ENCODE assay signal across 8 mouse cellular contexts in genomic region chr2:127683687-127684331, GRCm38 (mm10). TPM values are rescaled to one million over a fixed set of nuclear protein-coding genes. Genes with fewer than 3 reads are reported as not detected.
DNase-seq lines count a peak whose midpoint lies in the region; ATAC-seq and TF ChIP-seq lines count a peak whose summit lies in the region.

No protein-coding gene starts in this region.

- POLR2A ChIA-PET in Patski (lab: Charles Lee): interaction anchor here (0.6 kb wide), 1 partner anchor 147 kb away, joined by 3 read pairs; no protein-coding TSS in a partner anchor

- in situ Hi-C loops in Patski (cut with MboI; ENCODE audit: low pct_unique_long_range_greater_than_20kb): loop anchor here (5.0 to 10.0 kb wide), 2 partner anchors 77 to 179 kb away; no protein-coding TSS in a partner anchor

- peak; percentile 17 for DNase-seq in Patski (ENCODE audit: low read depth, low spot score)
- peak; percentile 56 to 67 for DNase-seq in cerebellum, adult 2 months
- DNase-seq in hindbrain, embryonic 14.5 days (ENCODE audit: low spot score): peak; percentile 75
- DNase-seq in layer of hippocampus, postnatal 14 days (ENCODE audit: low spot score in 2 of 2): peak; percentile 57 to 80
- peak; percentile 80 for DNase-seq in lung, postnatal 36 days
- peak; percentile 40 for DNase-seq in right cerebral cortex, postnatal 25 days

- H3K4me2 ChIP-seq in hindbrain, embryonic 14.5 days (replicated peaks): no peak overlapping the region

- H3K27me3 ChIP-seq in Patski: peaks cover 18% of the 10 kb centered on the region
- H3K27me3 ChIP-seq in cerebellum, adult 2 months (ENCODE audit: control insufficient read depth, insufficient read depth, low read length): no peaks in the 10 kb centered on the region
- H3K27me3 ChIP-seq in hindbrain, embryonic 14.5 days (ENCODE audit: control insufficient read depth, insufficient read depth, low read length): no peaks in the 10 kb centered on the region

- CTCF ChIA-PET in Patski (lab: Charles Lee): interaction anchor here (0.6 to 1.3 kb wide), 11 partner anchors 12 to 411 kb away, joined by 3 to 12 read pairs (median 4); no protein-coding TSS in a partner anchor

- H3K36me3 ChIP-seq in hindbrain, embryonic 14.5 days (replicated peaks; ENCODE audit: control insufficient read depth, insufficient read depth): no peaks in the 10 kb centered on the region

- no peak for ATAC-seq in Patski
- peak; percentile 95 for ATAC-seq in frontal cortex, adult (ENCODE audit: low TSS enrichment)
- ATAC-seq in hindbrain, embryonic 14.5 days (ENCODE audit: low FRiP score): peak; percentile 86
- no peak for ATAC-seq in monocyte, adult 5-6 weeks (replicated peaks; ENCODE audit: insufficient number of reproducible peaks, low FRiP score, low TSS enrichment, poor library complexity, severe bottlenecking)

- TF ChIP-seq POLR2A in cerebellum, adult 2 months (IDR thresholded peaks at IDR 0.05; ENCODE audit: borderline replicate concordance, insufficient read depth, low read length): no peak

- H3K9me3 ChIP-seq in hindbrain, embryonic 14.5 days (ENCODE audit: control insufficient read depth, low read length): no peaks in the 10 kb centered on the region

- no peak overlapping the region for H3K9ac ChIP-seq in hindbrain, embryonic 14.5 days

- peak overlapping the region; percentile 11 for H3K4me3 ChIP-seq in cerebellum, adult 2 months (replicated peaks; ENCODE audit: insufficient read depth, low read depth, low read length)
- no peak overlapping the region for H3K4me3 ChIP-seq in hindbrain, embryonic 14.5 days (replicated peaks; ENCODE audit: low read length)

- 30% methylated on average over 12 of the region's 12 CpGs for WGBS in cerebellum, adult 2 months
- 39% methylated on average over 12 of the region's 12 CpGs for WGBS in hindbrain, embryonic 14.5 days

- H3K27ac ChIP-seq in cerebellum, adult 2 months (ENCODE audit: insufficient read depth, low read length): no peak overlapping the region
- H3K27ac ChIP-seq in hindbrain, embryonic 14.5 days: no peak overlapping the region

- peaks cover 3% of the 10 kb centered on the region; the same call in 1 of the 2 replicates for H3K4me1 ChIP-seq in cerebellum, adult 2 months (ENCODE audit: control insufficient read depth, insufficient read depth, low read length)
- no peaks in the 10 kb centered on the region for H3K4me1 ChIP-seq in hindbrain, embryonic 14.5 days (replicated peaks; ENCODE audit: control insufficient read depth, insufficient read depth, low read length)

- peak; percentile 88 for TF ChIP-seq CTCF in Patski (IDR thresholded peaks at IDR 0.05)
- TF ChIP-seq CTCF in cerebellum, adult 2 months (IDR thresholded peaks at IDR 0.05; ENCODE audit: borderline replicate concordance, insufficient read depth, low read depth, low read length): peak; percentile 74

RNA-seq across cellular contexts. Expression of gene Mal, which starts 27.3 kb away (rescaled TPM):
- 1.1 TPM for polyA plus RNA-seq in Patski (2021)
- 148 and 180 TPM in 2 replicates for polyA plus RNA-seq in cerebellum, adult 2 months (2012; rRNA removed)
- polyA plus RNA-seq in hindbrain, embryonic 14.5 days (2014; fragmentation: Nextera tagmentation; extraction: Ambion mirVana): 3.5 and 3.7 TPM in 2 replicates
- total RNA-seq in layer of hippocampus, postnatal 14 days (2021): 10 to 100 TPM; 55.4 to 57.5 TPM
- total RNA-seq in monocyte, adult 5-6 weeks (2017): 0.64 TPM in 1 of 3 replicates, not detected in the others

RNA-seq across cellular contexts. Expression of gene Mall, which starts 45.9 kb away (rescaled TPM):
- 0.05 TPM for polyA plus RNA-seq in Patski (2021)
- 0.84 and 0.98 TPM in 2 replicates for polyA plus RNA-seq in cerebellum, adult 2 months (2012; rRNA removed)
- 1.3 and 1.4 TPM in 2 replicates for polyA plus RNA-seq in hindbrain, embryonic 14.5 days (2014; fragmentation: Nextera tagmentation; extraction: Ambion mirVana)
- 1 to 10 TPM in 1 of 2 experiments, under 1 TPM in 1; 0.65 to 1.0 TPM for total RNA-seq in layer of hippocampus, postnatal 14 days (2021)
- not detected in 3 replicates for total RNA-seq in monocyte, adult 5-6 weeks (2017)

Comparison
In these comparisons a context has a peak if more than half of its experiments do, and no peak if none do; other contexts are left out.
1. ATAC-seq: peak in frontal cortex, adult (single experiment) and hindbrain, embryonic 14.5 days (single experiment); none in Patski (single experiment) and monocyte, adult 5-6 weeks (single experiment).
2. DNase-seq: peak in every context shown above with its lines; median percentile 80 in lung, postnatal 36 days; 75 in hindbrain, embryonic 14.5 days; 68 in layer of hippocampus, postnatal 14 days; 62 in cerebellum, adult 2 months; 40 in right cerebral cortex, postnatal 25 days; 17 in Patski.
3. RNA of gene Mal, which starts 27.3 kb away (polyA plus RNA-seq): 148 to 180 TPM in cerebellum, adult 2 months; 3.5 to 3.7 TPM in hindbrain, embryonic 14.5 days and 1.1 TPM in Patski (single experiment); every median in the first group is over 10 times any median in the second.